Mouse (Mus musculus) MEL (cell line): ENCODE measurements around the gene Tnnc2. TPM values are rescaled to one million over a fixed set of nuclear protein-coding genes. Genes with fewer than 3 reads are reported as not detected.

Experiments used
- DNase-seq: peaks from one replicate; pipeline ENCODE4 v3.0.0; 2011; ENCODE audit warnings: low read depth, low spot score
- H3K27ac ChIP-seq: 2 replicates; pipeline ENCODE4 v1.5.1; 2012; ENCODE audit warnings: low read depth, mild to moderate bottlenecking, control low read depth, low read length, moderate library complexity; ENCODE audit not compliant: control insufficient read depth
- H3K27me3 ChIP-seq, 2 experiments: fragments of 150-350 bp in 1 of 2; sonication (generic) in 1 of 2; 2 replicates each; pipeline ENCODE4 v1.6.1; 2012; ENCODE audit warnings: low read length in 2 of 2, mild to moderate bottlenecking in 2 of 2, improper control_type of control experiment in 1 of 2, moderate library complexity in 1 of 2; ENCODE audit not compliant: insufficient read depth in 2 of 2, control insufficient read depth in 1 of 2
- H3K36me3 ChIP-seq, 2 experiments: 2 replicates each; pipeline ENCODE4 v1.6.1; 2012 to 2014; ENCODE audit warnings: low read length in 2 of 2, improper control_type of control experiment in 1 of 2, inconsistent platforms in 1 of 2, mild to moderate bottlenecking in 1 of 2; ENCODE audit not compliant: insufficient read depth in 2 of 2, control insufficient read depth in 1 of 2
- H3K4me1 ChIP-seq, 2 experiments: fragments of 150-350 bp in 1 of 2; sonication (generic) in 1 of 2; 2 replicates each; pipeline ENCODE4 v1.6.1; 2012; ENCODE audit warnings: low read length in 2 of 2, improper control_type of control experiment in 1 of 2, mild to moderate bottlenecking in 1 of 2; ENCODE audit not compliant: insufficient read depth in 2 of 2, control insufficient read depth in 1 of 2
- H3K4me3 ChIP-seq, 2 experiments: fragments of 150-350 bp in 1 of 2; sonication (generic) in 1 of 2; 2 replicates each; pipeline ENCODE4 v1.5.1; 2012; ENCODE audit warnings: low read depth in 2 of 2, low read length in 2 of 2, mild to moderate bottlenecking in 2 of 2, moderate library complexity in 2 of 2, control low read depth in 1 of 2, improper control_type of control experiment in 1 of 2; ENCODE audit not compliant: control insufficient read depth in 1 of 2, insufficient read depth in 1 of 2
- H3K79me2 ChIP-seq: 2 replicates; pipeline ENCODE4 v1.6.1; 2012; ENCODE audit warnings: mild to moderate bottlenecking, low read length, moderate library complexity; ENCODE audit not compliant: control insufficient read depth, poor library complexity, insufficient read depth
- H3K9ac ChIP-seq: 2 replicates; pipeline ENCODE4 v1.6.1; 2012; ENCODE audit warnings: low read depth, mild to moderate bottlenecking, control low read depth, low read length, moderate library complexity; ENCODE audit not compliant: control insufficient read depth, poor library complexity, severe bottlenecking
- H3K9me3 ChIP-seq: fragments of 150-350 bp; sonication (generic); replicated peaks from 2 replicates; pipeline ENCODE4 v1.6.1; 2012; ENCODE audit warnings: mild to moderate bottlenecking, low read length, improper control_type of control experiment, moderate library complexity; ENCODE audit not compliant: insufficient read depth
- BHLHE40 ChIP-seq: IDR thresholded peaks from 2 replicates; pipeline ENCODE4 v1.6.1; 2012; ENCODE audit warnings: low read depth, mild to moderate bottlenecking, inconsistent platforms, low read length, improper control_type of control experiment, borderline replicate concordance
- CHD1 ChIP-seq: IDR thresholded peaks from 2 replicates; pipeline ENCODE4 v1.6.1; 2012; ENCODE audit warnings: low read depth, mild to moderate bottlenecking, inconsistent platforms, low read length, improper control_type of control experiment
- CHD2 ChIP-seq: IDR thresholded peaks from 2 replicates; pipeline ENCODE4 v1.6.1; 2011; ENCODE audit warnings: low read length, improper control_type of control experiment
- CTCF ChIP-seq, 3 experiments: IDR thresholded peaks in 2 of 3; conservative IDR thresholded peaks in 1 of 3; 2 replicates each; pipeline ENCODE4 v1.5.1; 2011 to 2012; ENCODE audit warnings: low read length in 3 of 3, low read depth in 2 of 3, mild to moderate bottlenecking in 2 of 3, improper control_type of control experiment in 1 of 3, inconsistent platforms in 1 of 3, mixed read lengths in 1 of 3, moderate library complexity in 1 of 3; ENCODE audit not compliant: control insufficient read depth in 1 of 3, insufficient read depth in 1 of 3, poor library complexity in 1 of 3, severe bottlenecking in 1 of 3
- E2F4 ChIP-seq: IDR thresholded peaks from 2 replicates; pipeline ENCODE4 v1.6.1; 2011; ENCODE audit warnings: low read depth, low read length, improper control_type of control experiment, borderline replicate concordance
- EP300 ChIP-seq, 2 experiments: IDR thresholded peaks; 2 replicates each; pipeline ENCODE4 v1.6.1; 2011; ENCODE audit warnings: improper control_type of control experiment in 2 of 2, low read length in 2 of 2, low read depth in 1 of 2, mild to moderate bottlenecking in 1 of 2
- ETS1 ChIP-seq: IDR thresholded peaks from 2 replicates; pipeline ENCODE4 v1.6.1; 2012; ENCODE audit warnings: low read depth, mild to moderate bottlenecking, inconsistent platforms, low read length, improper control_type of control experiment, moderate library complexity
- GABPA ChIP-seq: IDR thresholded peaks from 2 replicates; pipeline ENCODE4 v1.6.1; 2012; ENCODE audit warnings: low read depth, mild to moderate bottlenecking, inconsistent platforms, low read length, improper control_type of control experiment, moderate library complexity
- GATA1 ChIP-seq: IDR thresholded peaks from 2 replicates; pipeline ENCODE4 v1.6.1; 2011; ENCODE audit warnings: low read depth, low read length, improper control_type of control experiment
- JUND ChIP-seq: IDR thresholded peaks from 2 replicates; pipeline ENCODE4 v1.6.1; 2011; ENCODE audit warnings: low read depth, mild to moderate bottlenecking, improper control_type of control experiment, low read length
- KAT2A ChIP-seq: conservative IDR thresholded peaks from 2 replicates; pipeline ENCODE4 v1.6.1; 2012; ENCODE audit warnings: low read depth, low read length, improper control_type of control experiment, inconsistent platforms
- MAFK ChIP-seq: IDR thresholded peaks from 2 replicates; pipeline ENCODE4 v1.6.1; 2011; ENCODE audit warnings: low read depth, mild to moderate bottlenecking, low read length, improper control_type of control experiment, borderline replicate concordance
- MAZ ChIP-seq: IDR thresholded peaks from 2 replicates; pipeline ENCODE4 v1.6.1; 2012; ENCODE audit warnings: low read depth, mild to moderate bottlenecking, inconsistent platforms, low read length, improper control_type of control experiment
- MEF2A ChIP-seq: IDR thresholded peaks from 2 replicates; pipeline ENCODE4 v1.6.1; 2014; ENCODE audit warnings: low read depth, mild to moderate bottlenecking, inconsistent platforms, low read length, improper control_type of control experiment; ENCODE audit not compliant: poor library complexity, insufficient replicate concordance, severe bottlenecking; ENCODE audit errors: extremely low read depth
- MYC ChIP-seq: IDR thresholded peaks from 2 replicates; pipeline ENCODE4 v1.6.1; 2011; ENCODE audit warnings: low read depth, mild to moderate bottlenecking, low read length, improper control_type of control experiment, moderate library complexity
- NRF1 ChIP-seq: IDR thresholded peaks from 2 replicates; pipeline ENCODE4 v1.6.1; 2014; ENCODE audit warnings: low read depth, mild to moderate bottlenecking, inconsistent platforms, low read length, improper control_type of control experiment, moderate library complexity; ENCODE audit not compliant: poor library complexity, insufficient read depth, severe bottlenecking
- POLR2A ChIP-seq, 2 experiments: IDR thresholded peaks; 2 replicates each; pipeline ENCODE4 v1.6.1; 2011 to 2012; ENCODE audit warnings: low read length in 2 of 2, mild to moderate bottlenecking in 2 of 2, control low read depth in 1 of 2, improper control_type of control experiment in 1 of 2, low read depth in 1 of 2, moderate library complexity in 1 of 2; ENCODE audit not compliant: control insufficient read depth in 1 of 2, insufficient read depth in 1 of 2, poor library complexity in 1 of 2
- POLR2AphosphoS2 ChIP-seq: IDR thresholded peaks from 2 replicates; pipeline ENCODE4 v1.6.1; 2011; ENCODE audit warnings: low read length, improper control_type of control experiment
- RAD21 ChIP-seq: IDR thresholded peaks from 2 replicates; pipeline ENCODE4 v1.6.1; 2011; ENCODE audit warnings: mild to moderate bottlenecking, low read depth, low read length, improper control_type of control experiment
- SIN3A ChIP-seq: IDR thresholded peaks from 2 replicates; pipeline ENCODE4 v1.6.1; 2012; ENCODE audit warnings: low read length, improper control_type of control experiment, inconsistent platforms
- SMC3 ChIP-seq: IDR thresholded peaks from 2 replicates; pipeline ENCODE4 v1.6.1; 2011; ENCODE audit warnings: low read depth, low read length, improper control_type of control experiment
- TBP ChIP-seq: IDR thresholded peaks from 2 replicates; pipeline ENCODE4 v1.8.0; 2011; ENCODE audit warnings: low read depth, low read length, improper control_type of control experiment
- TCF12 ChIP-seq: IDR thresholded peaks from 2 replicates; pipeline ENCODE4 v1.6.1; 2014; ENCODE audit warnings: low read depth, mild to moderate bottlenecking, inconsistent platforms, low read length, improper control_type of control experiment, moderate library complexity
- ZMIZ1 ChIP-seq: IDR thresholded peaks from 2 replicates; pipeline ENCODE4 v1.6.1; 2012; ENCODE audit warnings: low read depth, mild to moderate bottlenecking, inconsistent platforms, low read length, improper control_type of control experiment, moderate library complexity
- polyA plus RNA-seq, 2 experiments: library from polyadenylated mRNA; stranded (reverse) in 1 of 2; unstranded in 1 of 2; fragments of >175 nt in 1 of 2; fragments of >200 nt in 1 of 2; gene quantifications; 2 replicates each; pipeline versions ENCODE4 v1.2.1 to v1.2.4; 2012; ENCODE audit warnings: low replicate concordance in 2 of 2, low read depth in 1 of 2; ENCODE audit not compliant: insufficient read length in 2 of 2, insufficient read depth in 1 of 2, missing spikeins in 1 of 2
- total RNA-seq: library from RNA; depleted of rRNA; stranded (reverse); fragments of 300-350 nt; gene quantifications from 2 replicates; pipeline ENCODE4 v1.2.3, GENCODE M21; 2012

Gene Tnnc2
- total and polyA plus RNA-seq, 3 experiments, result not detected

GRCm38 (mm10) chr2:164748191-164748590 is 31.6 kb downstream of the Tnnc2 start:
- Histone ChIP-seq H3K27me3 (no peaks in the 10 kb centered on the region), H3K9me3 (no peaks in the 10 kb centered on the region), H3K27ac (no peak overlapping the region), H3K4me3 (no peak overlapping the region), H3K36me3 (peaks cover 13 to 17% of the 10 kb centered on the region in 2 experiments), H3K4me1 (peaks cover 7 to 19% of the 10 kb centered on the region in 2 experiments), H3K9ac (no peak overlapping the region)
- no peak for DNase-seq
- no peak for TF ChIP-seq SMC3
- no peak for TF ChIP-seq POLR2AphosphoS2
- no peak for TF ChIP-seq POLR2A (IDR thresholded peaks at IDR 0.05; ENCODE audit: control insufficient read depth in 1 of 2, insufficient read depth in 1 of 2, low read depth in 1 of 2, low read length in 2 of 2, poor library complexity in 1 of 2)
- TF ChIP-seq CHD2, result no peak
- no peak for TF ChIP-seq SIN3A
- no peak for TF ChIP-seq KAT2A
- TF ChIP-seq GATA1, result no peak
- TF ChIP-seq JUND, result no peak
- TF ChIP-seq TBP, result no peak
- TF ChIP-seq MAZ, result no peak
- no peak for TF ChIP-seq ZMIZ1
- TF ChIP-seq BHLHE40, result no peak
- no peak for TF ChIP-seq TCF12
- no peak for TF ChIP-seq MAFK
- TF ChIP-seq RAD21, result no peak
- no peak for TF ChIP-seq EP300 (IDR thresholded peaks at IDR 0.05; ENCODE audit: low read depth in 1 of 2, low read length in 2 of 2)
- TF ChIP-seq ETS1, result no peak
- TF ChIP-seq E2F4, result no peak
- no peak for TF ChIP-seq MYC
- TF ChIP-seq CTCF (IDR thresholded peaks at IDR 0.05 in 2 of 3, conservative IDR thresholded peaks at IDR 0.05 in 1 of 3; ENCODE audit: control insufficient read depth in 1 of 3, insufficient read depth in 1 of 3, low read depth in 2 of 3, low read length in 3 of 3, poor library complexity in 1 of 3, severe bottlenecking in 1 of 3), result no peak
- TF ChIP-seq, all 39 proteins: peak for 0
- H3K79me2 ChIP-seq, result peaks cover 18% of the 10 kb centered on the region

GRCm38 (mm10) chr2:164746693-164747092 is 33.1 kb downstream of the Tnnc2 start:
- no peaks in the 10 kb centered on the region for H3K9me3 ChIP-seq
- peak overlapping the region; percentile 90 for H3K9ac ChIP-seq
- peak overlapping the region; percentile 83 to 89 for H3K4me3 ChIP-seq
- peaks cover 12 to 13% of the 10 kb centered on the region in 2 experiments for H3K36me3 ChIP-seq
- H3K79me2 ChIP-seq, result peaks cover 18% of the 10 kb centered on the region
- no peaks in the 10 kb centered on the region for H3K27me3 ChIP-seq
- H3K4me1 ChIP-seq, result peaks cover 7 to 22% of the 10 kb centered on the region in 2 experiments
- TF ChIP-seq MYC, result no peak
- no peak for TF ChIP-seq NRF1
- no peak for TF ChIP-seq BHLHE40
- TF ChIP-seq MAZ, result no peak
- no peak for TF ChIP-seq GABPA
- no peak for TF ChIP-seq CHD1
- no peak for TF ChIP-seq ETS1
- no peak for TF ChIP-seq SIN3A
- no peak for TF ChIP-seq MEF2A
- no peak overlapping the region for H3K27ac ChIP-seq
- DNase-seq, result no peak
